Mouse (Mus musculus): ENCODE data around the gene Nkx1-2. TPM values are rescaled to one million over a fixed set of nuclear protein-coding genes. Genes with fewer than 3 reads are reported as not detected.

Gene Nkx1-2
- polyA plus RNA-seq, 1 experiment from 2014 or later = 0.46 TPM

- 93% methylated on average over 7 of the region's 7 CpGs for WGBS
- no peak overlapping the region for H3K9ac ChIP-seq (replicated peaks)
- no peak overlapping the region for H3K27ac ChIP-seq (replicated peaks)
- ATAC-seq (ENCODE audit: low FRiP score) = no peak
- peaks cover 57% of the 10 kb centered on the region for H3K36me3 ChIP-seq
- H3K27me3 ChIP-seq (replicated peaks) = no peaks in the 10 kb centered on the region
- no peak overlapping the region for H3K4me3 ChIP-seq (replicated peaks)
- no peaks in the 10 kb centered on the region for H3K9me3 ChIP-seq (replicated peaks)
- peaks cover 8% of the 10 kb centered on the region; the same call in 1 of the 2 replicates for H3K4me1 ChIP-seq
- H3K4me2 ChIP-seq = no peak overlapping the region
Measured at GRCm38 (mm10) chr7:132558141-132558736, 41.2 kb downstream of the Nkx1-2 start.

- Histone ChIP-seq H3K9ac (replicated peaks) (no peak overlapping the region), H3K36me3 (peaks cover 42% of the 10 kb centered on the region), H3K4me1 (peaks cover 8% of the 10 kb centered on the region; the same call in 1 of the 2 replicates), H3K4me2 (no peak overlapping the region), H3K9me3 (replicated peaks) (no peaks in the 10 kb centered on the region), H3K27me3 (replicated peaks) (no peaks in the 10 kb centered on the region), H3K27ac (replicated peaks) (no peak overlapping the region), H3K4me3 (replicated peaks) (no peak overlapping the region)
- 65% methylated on average over 5 of the region's 5 CpGs for WGBS
- no peak for ATAC-seq (ENCODE audit: low FRiP score)
Measured at GRCm38 (mm10) chr7:132556575-132556974, 42.9 kb downstream of the Nkx1-2 start.

GRCm38 (mm10) chr7:132555911-132556310 is 43.5 kb downstream of the Nkx1-2 start:
- H3K4me2 ChIP-seq = no peak overlapping the region
- no peak overlapping the region for H3K9ac ChIP-seq (replicated peaks)
- H3K36me3 ChIP-seq = peaks cover 35% of the 10 kb centered on the region
- ATAC-seq (ENCODE audit: low FRiP score) = no peak
- H3K9me3 ChIP-seq (replicated peaks) = no peaks in the 10 kb centered on the region
- WGBS = 31% methylated on average over 4 of the region's 4 CpGs
- H3K4me1 ChIP-seq = peaks cover 12% of the 10 kb centered on the region
- no peak overlapping the region for H3K27ac ChIP-seq (replicated peaks)
- no peaks in the 10 kb centered on the region for H3K27me3 ChIP-seq (replicated peaks)
- no peak overlapping the region for H3K4me3 ChIP-seq (replicated peaks)

- Histone ChIP-seq H3K9me3 (replicated peaks) (no peaks in the 10 kb centered on the region), H3K9ac (replicated peaks) (no peak overlapping the region), H3K27me3 (replicated peaks) (no peaks in the 10 kb centered on the region), H3K4me1 (peaks cover 12% of the 10 kb centered on the region), H3K4me3 (replicated peaks) (no peak overlapping the region), H3K4me2 (no peak overlapping the region), H3K36me3 (peaks cover 19% of the 10 kb centered on the region), H3K27ac (replicated peaks) (no peak overlapping the region)
- no peak for ATAC-seq (ENCODE audit: low FRiP score)
- WGBS = 47% methylated on average over 2 of the region's 2 CpGs
Measured at GRCm38 (mm10) chr7:132554091-132554490, 45.3 kb downstream of the Nkx1-2 start.

- 2% methylated on average over 27 of the region's 27 CpGs for WGBS
- peak; percentile 96 for ATAC-seq (ENCODE audit: low FRiP score)
Measured at GRCm38 (mm10) chr7:132551351-132552126, 47.9 kb downstream of the Nkx1-2 start.

GRCm38 (mm10) chr7:132547126-132547525 is 52.3 kb downstream of the Nkx1-2 start:
- Histone ChIP-seq H3K9ac (replicated peaks) (no peak overlapping the region), H3K9me3 (replicated peaks) (no peaks in the 10 kb centered on the region), H3K4me1 (peaks cover 14% of the 10 kb centered on the region), H3K36me3 (no peaks in the 10 kb centered on the region), H3K4me3 (replicated peaks) (no peak overlapping the region), H3K27ac (replicated peaks) (no peak overlapping the region), H3K4me2 (no peak overlapping the region), H3K27me3 (replicated peaks) (no peaks in the 10 kb centered on the region)
- 64% methylated on average over 3 of the region's 3 CpGs for WGBS
- ATAC-seq (ENCODE audit: low FRiP score) = no peak

More at GRCm38 (mm10) chr7:132551351-132552126, 47.9 kb downstream of the Nkx1-2 start:
- Histone ChIP-seq H3K36me3 (no peaks in the 10 kb centered on the region), H3K9ac (replicated peaks) (peak overlapping the region; percentile 48), H3K4me3 (replicated peaks) (peak overlapping the region; percentile 48), H3K4me2 (peak overlapping the region; percentile 94), H3K27me3 (replicated peaks) (no peaks in the 10 kb centered on the region), H3K4me1 (peaks cover 12% of the 10 kb centered on the region), H3K9me3 (replicated peaks) (no peaks in the 10 kb centered on the region), H3K27ac (replicated peaks) (peak overlapping the region; percentile 70)

Other genes starting within 250 kb of the Nkx1-2 start
- gene Oat, start 23.2 kb downstream of the Nkx1-2 start, polyA plus RNA-seq (2015; fragmentation: Nextera tagmentation; extraction: Ambion mirVana) = 105 and 153 TPM in 2 replicates
- 41.4 and 46.9 TPM in 2 replicates for gene Lhpp, start 11.0 kb upstream of the Nkx1-2 start, polyA plus RNA-seq (2015; fragmentation: Nextera tagmentation; extraction: Ambion mirVana)
- gene Fam53b, start 214.2 kb upstream of the Nkx1-2 start, polyA plus RNA-seq (2015; fragmentation: Nextera tagmentation; extraction: Ambion mirVana) = 12.4 and 14.2 TPM in 2 replicates